Mouse (Mus musculus) hindbrain, embryonic 12.5 days (tissue): ENCODE results near the gene Tnfsf13. TPM values are rescaled to one million over a fixed set of nuclear protein-coding genes. Genes with fewer than 3 reads are reported as not detected.

Experiments
- ATAC-seq: fragments of 200-750 bp; cut with Nextera tagmentation; 2 replicates; pipeline ENCODE4 v1.8.0; 2017; ENCODE audit warnings: moderate TSS enrichment; ENCODE audit not compliant: low FRiP score
- H3K27ac ChIP-seq: fragments of 300-500 bp; sonication (generic); 2 replicates; pipeline ENCODE4 v1.5.1; 2016; ENCODE audit warnings: mild to moderate bottlenecking
- H3K27me3 ChIP-seq: fragments of 300-500 bp; sonication (generic); 2 replicates; pipeline ENCODE4 v1.6.1; 2016; ENCODE audit warnings: mild to moderate bottlenecking
- H3K36me3 ChIP-seq: fragments of 300-500 bp; sonication (generic); 2 replicates; pipeline ENCODE4 v1.6.1; 2016; ENCODE audit warnings: mild to moderate bottlenecking
- H3K4me1 ChIP-seq: fragments of 300-500 bp; sonication (generic); 2 replicates; pipeline ENCODE4 v1.6.1; 2016
- H3K4me2 ChIP-seq: fragments of 300-500 bp; sonication (generic); replicated peaks from 2 replicates; pipeline ENCODE4 v1.6.1; 2016; ENCODE audit warnings: mild to moderate bottlenecking
- H3K4me3 ChIP-seq: fragments of 300-500 bp; sonication (generic); 2 replicates; pipeline ENCODE4 v1.5.1; 2016; ENCODE audit warnings: mild to moderate bottlenecking
- H3K9ac ChIP-seq: fragments of 300-500 bp; sonication (generic); 2 replicates; pipeline ENCODE4 v1.6.1; 2016; ENCODE audit warnings: mild to moderate bottlenecking, moderate library complexity
- H3K9me3 ChIP-seq: fragments of 300-500 bp; sonication (generic); replicated peaks from 2 replicates; pipeline ENCODE4 v1.6.1; 2016; ENCODE audit warnings: mild to moderate bottlenecking
- WGBS: fragments of 180-500 bp; shearing (Covaris S2); methylation state at CpG from one replicate; pipeline ENCODE4 v1.1.7; 2016; 5-methylcytosine and 5-hydroxymethylcytosine counted together
- polyA plus RNA-seq: library from polyadenylated mRNA; unstranded; fragments of >200 nt; fragmentation: Nextera tagmentation; extraction: Ambion mirVana; gene quantifications from 2 replicates; pipeline ENCODE4 v1.2.1, GENCODE M21; 2016

Tnfsf13 gene
- polyA plus RNA-seq, 1 experiment from 2014 or later: 0.49 TPM

DNA sequence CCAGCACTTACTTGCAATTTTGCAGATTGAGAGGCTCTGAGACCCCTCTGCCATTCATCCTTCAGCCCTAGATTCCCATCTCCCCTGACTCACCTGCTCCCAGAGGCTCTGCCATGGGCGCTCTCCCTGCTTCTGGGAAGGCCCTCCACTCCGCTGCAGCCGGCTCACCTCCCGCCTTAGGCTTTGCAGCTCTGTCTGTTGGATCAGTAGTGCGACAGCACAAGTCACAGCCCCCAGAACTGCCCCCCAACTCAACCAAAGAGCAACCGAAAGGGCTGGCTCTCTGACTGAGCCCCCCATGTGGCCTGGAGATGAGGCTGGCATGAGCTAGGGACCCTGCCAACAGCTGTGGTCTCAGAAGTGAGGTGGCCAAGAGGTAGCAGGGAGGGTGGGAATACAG is 648 bp downstream of the Tnfsf13 start:
- Histone ChIP-seq H3K4me2 (no peak overlapping the region), H3K4me1 (peaks cover 23% of the 10 kb centered on the region), H3K27ac (no peak overlapping the region), H3K4me3 (no peak overlapping the region), H3K9me3 (no peaks in the 10 kb centered on the region), H3K36me3 (0 out of 2 replicates have a peak, but pooled peaks cover 4% of the 10 kb centered on the region), H3K27me3 (peaks cover 4% of the 10 kb centered on the region), H3K9ac (no peak overlapping the region)
- WGBS: 80% methylated on average over 6 of the region's 6 CpGs
- ATAC-seq: no peak

DNA sequence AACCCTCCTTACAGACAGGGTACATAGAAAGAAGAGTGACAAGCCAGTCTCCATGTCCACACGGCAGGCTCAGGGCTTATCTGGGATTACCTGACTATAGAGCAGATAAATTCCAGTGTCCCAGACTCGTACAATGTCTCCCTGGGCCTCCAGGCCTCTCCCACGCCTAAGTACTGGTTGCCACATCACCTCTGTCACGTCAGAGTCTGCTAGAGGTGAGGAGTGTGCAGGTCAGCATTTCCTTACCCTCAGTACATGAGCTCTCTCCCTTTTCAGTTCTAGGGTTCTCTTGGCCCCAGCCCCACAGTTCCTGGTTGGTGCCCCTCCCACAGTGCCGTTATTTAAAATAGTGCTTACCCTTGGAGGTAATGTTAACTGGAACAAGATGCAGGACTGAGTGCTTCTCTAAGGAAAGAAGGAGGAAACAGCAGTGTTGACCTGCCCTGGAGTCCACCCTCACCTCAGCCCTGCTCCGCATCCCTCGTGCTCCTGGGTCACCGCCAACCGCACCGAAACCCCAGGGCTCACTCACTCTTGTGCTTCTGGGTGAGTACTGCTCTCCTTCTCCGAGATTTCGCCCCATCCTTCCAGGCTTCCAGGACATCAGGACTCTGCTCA is 1.3 kb downstream of the Tnfsf13 start:
- peaks cover 4% of the 10 kb centered on the region for H3K27me3 ChIP-seq
- no peaks in the 10 kb centered on the region for H3K9me3 ChIP-seq
- H3K36me3 ChIP-seq: peaks cover 8% of the 10 kb centered on the region; the same call in 1 of the 2 replicates
- H3K4me1 ChIP-seq: peaks cover 27% of the 10 kb centered on the region
- H3K4me3 ChIP-seq: no peak overlapping the region
- WGBS: 83% methylated on average over 12 of the region's 12 CpGs
- no peak overlapping the region for H3K4me2 ChIP-seq
- H3K9ac ChIP-seq: no peak overlapping the region
- no peak for ATAC-seq
- no peak overlapping the region for H3K27ac ChIP-seq

DNA sequence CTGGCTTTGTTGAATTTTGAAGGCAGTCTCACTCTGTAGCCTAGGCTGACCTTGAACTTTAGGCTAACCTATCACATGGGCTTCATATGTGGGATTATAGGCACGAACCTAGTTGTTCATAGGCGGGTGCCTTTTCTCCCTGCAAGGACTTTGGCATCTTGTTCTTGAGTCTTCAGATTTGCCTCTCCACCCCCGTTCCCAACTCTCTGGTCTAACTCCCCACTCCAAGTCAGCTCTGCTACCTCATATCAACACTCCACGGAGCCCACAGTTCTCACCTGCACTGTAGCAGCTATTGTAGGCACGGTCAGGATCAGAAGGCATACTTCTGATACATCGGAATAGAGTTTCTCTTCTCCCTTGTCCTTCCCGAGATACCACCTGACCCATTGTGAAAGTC is 2.0 kb downstream of the Tnfsf13 start:
- no peak overlapping the region for H3K4me3 ChIP-seq
- peaks cover 27% of the 10 kb centered on the region for H3K4me1 ChIP-seq
- H3K27ac ChIP-seq: no peak overlapping the region
- H3K9me3 ChIP-seq: no peaks in the 10 kb centered on the region
- peaks cover 13% of the 10 kb centered on the region for H3K36me3 ChIP-seq
- WGBS: 79% methylated on average over 7 of the region's 7 CpGs
- H3K27me3 ChIP-seq: peaks cover 4% of the 10 kb centered on the region
- ATAC-seq: no peak
- no peak overlapping the region for H3K9ac ChIP-seq
- H3K4me2 ChIP-seq: no peak overlapping the region

DNA sequence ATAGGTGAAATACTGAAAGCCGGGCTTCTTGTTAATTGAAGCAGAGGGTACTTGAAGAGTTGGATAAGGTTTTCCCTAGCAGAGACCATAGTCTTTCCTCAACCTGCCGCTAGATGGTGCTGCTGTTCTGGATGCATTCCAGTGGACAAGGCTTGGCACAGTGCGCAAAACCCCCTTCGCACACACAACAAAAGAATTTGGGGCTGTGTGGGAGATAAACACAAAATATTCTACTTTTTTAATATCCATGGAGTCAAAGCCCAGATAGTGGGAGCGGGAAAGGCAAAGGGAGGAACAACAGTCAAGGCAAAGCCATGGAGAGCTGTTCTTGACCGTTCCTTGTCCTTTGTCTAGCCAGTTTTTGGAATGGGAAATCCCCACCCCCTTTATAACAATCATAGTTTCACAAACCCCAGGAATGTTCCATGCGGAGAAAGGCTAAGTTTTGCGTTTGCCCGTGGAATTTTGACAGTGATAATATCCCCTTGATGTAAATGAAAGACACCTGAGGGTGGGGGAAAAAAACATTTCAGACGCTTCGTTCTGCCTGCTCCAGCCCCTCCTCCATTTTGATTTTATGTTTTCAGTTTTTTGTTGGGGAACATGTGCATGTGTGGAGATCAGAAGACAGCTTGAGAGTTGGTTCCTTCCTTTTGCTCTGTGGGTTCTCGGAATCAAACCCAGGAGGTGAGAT is 2.6 kb downstream of the Tnfsf13 start:
- 26% methylated on average over 12 of the region's 12 CpGs for whole genome bisulfite sequencing
- Histone ChIP-seq H3K9ac (peak overlapping the region; percentile 25; the same call in 1 of the 2 replicates), H3K4me2 (peak overlapping the region; percentile 90), H3K27ac (0 out of 2 replicates have a peak overlapping the region, but pooled peaks have one; percentile 94), H3K9me3 (no peaks in the 10 kb centered on the region), H3K36me3 (peaks cover 19% of the 10 kb centered on the region), H3K27me3 (peaks cover 4% of the 10 kb centered on the region), H3K4me3 (peak overlapping the region; percentile 55; the same call in 1 of the 2 replicates), H3K4me1 (peaks cover 27% of the 10 kb centered on the region)
- peak; percentile 51 for ATAC-seq

DNA sequence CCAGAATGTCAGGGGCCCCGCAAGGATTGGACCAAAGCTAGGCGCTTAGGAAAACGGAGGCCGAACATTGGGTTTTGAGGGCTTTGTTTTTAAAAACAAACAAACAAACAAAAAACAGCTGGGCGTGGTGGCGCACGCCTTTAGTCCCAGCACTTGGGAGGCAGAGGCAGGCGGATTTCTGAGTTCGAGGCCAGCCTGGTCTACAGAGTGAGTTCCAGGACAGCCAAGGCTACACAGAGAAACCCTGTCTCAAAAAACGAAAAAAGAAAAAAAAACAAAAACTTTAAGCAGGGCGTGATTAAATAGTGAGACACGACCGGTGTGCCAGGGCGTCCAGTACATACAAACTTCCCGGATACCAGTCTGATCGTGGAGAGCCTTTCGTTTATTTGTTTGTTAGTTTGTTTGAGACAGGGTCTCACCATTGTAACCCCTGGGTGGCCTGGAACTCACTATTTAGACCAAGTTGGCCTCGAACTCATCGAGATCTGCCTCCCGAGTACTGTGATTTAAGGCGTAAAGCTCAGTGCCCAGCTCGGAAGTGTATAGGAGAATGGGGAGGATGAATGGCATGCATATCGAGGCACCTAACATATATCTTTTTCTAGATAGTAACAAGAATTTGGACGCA is 3.3 kb downstream of the Tnfsf13 start:
- H3K27ac ChIP-seq: peak overlapping the region; percentile 94
- peak; percentile 23; the same call in 1 of the 2 replicates for ATAC-seq
- peak overlapping the region; percentile 90 for H3K4me2 ChIP-seq
- no peaks in the 10 kb centered on the region for H3K9me3 ChIP-seq
- WGBS: 28% methylated on average over 24 of the region's 24 CpGs
- H3K36me3 ChIP-seq: peaks cover 26% of the 10 kb centered on the region
- peaks cover 27% of the 10 kb centered on the region for H3K4me1 ChIP-seq
- H3K9ac ChIP-seq: peak overlapping the region; percentile 88
- peak overlapping the region; percentile 55 for H3K4me3 ChIP-seq
- peaks cover 4% of the 10 kb centered on the region for H3K27me3 ChIP-seq

DNA sequence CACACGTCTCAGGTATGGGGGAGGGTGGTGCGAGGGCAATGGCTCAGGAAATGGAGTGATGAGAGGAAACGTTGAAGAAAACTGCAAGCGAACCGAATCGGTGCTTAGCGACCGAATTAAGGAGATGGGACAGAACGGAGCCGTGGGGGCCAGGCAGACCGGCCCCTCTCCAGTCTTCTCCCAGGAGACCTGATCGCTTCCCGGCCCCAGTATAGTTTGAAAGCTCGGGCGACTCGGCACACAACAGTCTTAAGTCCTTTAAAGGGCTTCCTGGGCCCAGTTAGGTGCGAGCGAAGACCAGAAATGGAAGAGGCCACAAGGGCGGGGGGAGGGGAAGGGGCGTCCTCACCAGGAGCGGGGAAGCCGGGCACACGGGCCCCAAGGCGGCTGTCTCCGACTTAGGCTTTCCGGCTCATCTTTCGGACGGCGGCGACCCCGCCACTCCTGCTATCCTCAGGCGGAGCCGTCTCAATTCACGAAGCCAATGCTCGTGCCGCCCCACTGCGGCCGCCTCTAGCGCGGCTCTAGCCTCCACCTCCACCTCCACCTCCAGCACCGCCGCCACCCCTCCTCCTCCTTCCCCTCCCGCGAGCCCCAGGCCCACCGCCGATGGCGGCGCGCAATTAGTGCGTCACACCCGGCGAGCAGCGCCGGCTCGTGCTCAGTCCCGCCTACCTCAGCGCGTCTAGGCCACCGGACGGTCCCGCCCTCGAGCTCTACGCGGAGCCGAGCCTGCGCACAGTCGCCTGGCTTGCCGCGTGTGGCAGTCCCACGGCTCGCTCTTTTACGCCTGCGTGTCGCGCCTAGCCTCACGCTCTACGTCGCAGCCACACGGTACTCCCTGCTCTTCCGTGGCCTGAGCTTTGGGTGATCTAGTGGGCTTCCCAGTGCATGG is 4.0 kb downstream of the Tnfsf13 start, which contains the start of gene Senp3:
TSS of gene Senp3 (minus strand) at position 771 of the 895 bp plus-strand sequence.
- under 1% methylated on average over 71 of the region's 80 CpGs for WGBS
- H3K27me3 ChIP-seq: peaks cover 4% of the 10 kb centered on the region
- peaks cover 24% of the 10 kb centered on the region for H3K4me1 ChIP-seq
- H3K4me2 ChIP-seq: peak within 1 kb of the TSS; percentile 90
- H3K4me3 ChIP-seq: peak within 1 kb of the TSS; percentile 55
- H3K9me3 ChIP-seq: no peaks in the 10 kb centered on the region
- peak within 1 kb of the TSS; percentile 88 for H3K9ac ChIP-seq
- ATAC-seq: peak; percentile 95
- peak within 1 kb of the TSS; percentile 94 for H3K27ac ChIP-seq
- H3K36me3 ChIP-seq: peaks cover 32% of the 10 kb centered on the region

DNA sequence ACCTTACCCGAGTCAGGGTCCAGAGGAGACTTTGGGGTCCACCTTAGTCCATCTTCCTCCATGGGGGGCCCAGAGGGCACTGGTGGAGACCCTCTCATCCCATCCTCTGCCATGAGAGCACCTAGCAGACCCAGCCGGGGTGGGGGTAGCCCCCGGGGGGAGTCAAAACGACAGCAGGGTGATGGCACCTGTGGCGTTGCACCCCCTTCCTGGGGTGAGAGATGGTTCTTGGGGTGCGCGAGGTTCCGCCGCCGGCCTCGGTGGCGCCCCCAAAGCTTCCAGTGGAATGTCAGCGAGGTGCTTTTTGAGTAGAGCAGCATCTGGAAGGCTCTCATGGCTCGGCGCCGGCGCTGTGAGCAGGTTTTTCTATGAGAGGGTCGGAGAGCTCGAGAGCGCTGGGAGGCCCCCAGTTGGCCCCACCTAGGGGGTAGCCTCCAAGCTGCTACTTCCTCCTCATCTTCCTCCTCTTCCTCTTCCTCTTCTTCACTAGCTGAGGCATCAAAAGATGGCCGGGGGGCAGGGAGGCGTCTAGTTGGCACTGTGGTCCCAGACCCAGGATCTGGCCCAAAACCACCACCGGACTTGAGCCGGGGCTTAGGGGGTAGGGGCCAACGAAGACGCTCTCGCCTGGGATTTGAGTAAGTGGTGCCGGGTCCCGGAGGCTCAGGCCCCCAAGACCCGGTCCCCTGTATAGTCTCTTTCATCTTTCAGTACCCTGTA is 5.3 kb downstream of the Tnfsf13 start:
- no peak overlapping the region for H3K27ac ChIP-seq
- H3K4me1 ChIP-seq: peaks cover 21% of the 10 kb centered on the region
- 92% methylated on average over 29 of the region's 30 CpGs for WGBS
- ATAC-seq: no peak
- H3K4me3 ChIP-seq: peak overlapping the region; percentile 55
- no peaks in the 10 kb centered on the region for H3K9me3 ChIP-seq
- H3K36me3 ChIP-seq: peaks cover 45% of the 10 kb centered on the region
- H3K27me3 ChIP-seq: peaks cover 4% of the 10 kb centered on the region
- peak overlapping the region; percentile 15 for H3K9ac ChIP-seq
- peak overlapping the region; percentile 90 for H3K4me2 ChIP-seq

DNA sequence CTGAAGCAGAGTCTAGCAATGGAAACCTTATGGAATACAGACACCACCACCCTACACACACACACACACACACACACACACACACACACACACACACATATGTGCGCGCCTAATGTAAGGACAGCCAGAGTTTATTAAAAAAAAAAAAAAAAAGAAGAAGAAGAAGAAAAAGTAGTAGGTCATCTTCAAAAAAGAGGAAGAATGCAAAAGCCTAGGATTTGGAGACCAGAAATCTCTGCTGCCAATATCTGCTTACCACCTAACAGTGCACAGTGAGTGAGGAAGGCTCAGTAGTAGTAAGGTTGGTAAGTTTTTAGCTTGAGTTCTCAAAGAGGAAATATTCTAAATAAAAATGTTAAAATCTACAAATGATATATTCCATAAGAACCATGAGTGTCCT is 6.4 kb downstream of the Tnfsf13 start:
- no peak overlapping the region for H3K27ac ChIP-seq
- H3K4me3 ChIP-seq: no peak overlapping the region
- WGBS: 100% methylated on average over 2 of the region's 2 CpGs
- peaks cover 21% of the 10 kb centered on the region for H3K4me1 ChIP-seq
- no peaks in the 10 kb centered on the region for H3K9me3 ChIP-seq
- peaks cover 56% of the 10 kb centered on the region for H3K36me3 ChIP-seq
- no peaks in the 10 kb centered on the region; the same call in 1 of the 2 replicates for H3K27me3 ChIP-seq
- H3K9ac ChIP-seq: no peak overlapping the region
- no peak overlapping the region for H3K4me2 ChIP-seq
- ATAC-seq: no peak

DNA sequence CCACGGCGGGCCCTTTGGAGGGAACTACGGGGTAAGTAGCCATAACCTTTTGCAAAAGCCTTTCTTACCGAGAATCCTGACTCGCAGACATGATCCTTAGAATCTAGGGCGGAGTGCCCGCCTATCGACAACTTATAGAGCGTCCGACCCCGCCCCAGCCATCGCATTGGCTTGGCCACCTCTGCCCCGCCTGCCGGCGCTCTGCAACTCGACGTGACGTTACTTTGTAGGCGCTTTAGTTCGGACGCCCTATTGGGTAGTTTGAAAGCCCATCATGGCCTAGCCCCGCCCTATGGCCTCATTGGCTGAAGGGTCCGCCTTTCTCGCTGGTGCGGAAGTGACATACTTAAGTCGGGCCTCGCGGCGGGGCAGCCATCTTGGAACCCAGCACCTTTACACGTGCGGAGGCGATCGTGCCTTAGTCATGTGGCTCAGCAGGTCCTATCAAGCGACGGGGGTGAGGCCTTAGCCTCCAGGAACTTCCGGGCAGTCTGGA is 13.3 kb downstream of the Tnfsf13 start, which contains the start of gene Eif4a1:
TSS of gene Eif4a1 (minus strand) at position 213 of the 496 bp plus-strand sequence.
- H3K27me3 ChIP-seq: no peaks in the 10 kb centered on the region
- peak within 1 kb of the TSS; percentile 99 for H3K9ac ChIP-seq
- peaks cover 30% of the 10 kb centered on the region for H3K4me1 ChIP-seq
- peak within 1 kb of the TSS; percentile 97 for H3K4me2 ChIP-seq
- peaks cover 75% of the 10 kb centered on the region for H3K36me3 ChIP-seq
- peak within 1 kb of the TSS; percentile 89 for H3K4me3 ChIP-seq
- WGBS: under 1% methylated on average over 36 of the region's 36 CpGs
- H3K27ac ChIP-seq: peak within 1 kb of the TSS; percentile 96
- no peaks in the 10 kb centered on the region for H3K9me3 ChIP-seq
- peak; percentile 97 for ATAC-seq

DNA sequence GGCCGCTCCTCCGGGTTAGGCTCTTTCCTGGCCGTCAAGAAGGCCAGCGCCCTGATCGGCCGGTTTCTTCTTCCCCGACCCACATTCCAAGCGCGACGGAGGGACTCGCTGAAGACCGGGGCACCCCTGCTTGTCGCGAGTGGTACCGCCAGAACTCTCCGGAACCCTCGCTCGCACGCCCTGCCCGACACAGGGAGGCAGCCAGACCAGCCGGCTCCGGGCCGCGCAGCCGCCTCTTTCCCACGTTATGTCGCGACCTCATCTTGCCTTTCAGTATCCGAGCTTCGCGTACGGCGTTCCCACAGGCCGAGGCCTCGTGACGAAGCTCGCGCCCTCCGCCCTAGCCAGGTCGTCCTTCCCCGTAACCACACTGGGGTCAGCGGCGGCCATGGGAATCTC is 13.9 kb downstream of the Tnfsf13 start:
- peak; percentile 30; the same call in 1 of the 2 replicates for ATAC-seq
- H3K4me1 ChIP-seq: peaks cover 30% of the 10 kb centered on the region
- H3K36me3 ChIP-seq: peaks cover 74% of the 10 kb centered on the region
- peak overlapping the region; percentile 89 for H3K4me3 ChIP-seq
- H3K9ac ChIP-seq: peak overlapping the region; percentile 99
- peak overlapping the region; percentile 96 for H3K27ac ChIP-seq
- H3K4me2 ChIP-seq: peak overlapping the region; percentile 97
- WGBS: under 1% methylated on average over 43 of the region's 43 CpGs
- H3K9me3 ChIP-seq: no peaks in the 10 kb centered on the region
- H3K27me3 ChIP-seq: no peaks in the 10 kb centered on the region
